Mouse (Mus musculus): ENCODE results near the gene Tmem213. TPM values are rescaled to one million over a fixed set of nuclear protein-coding genes. Genes with fewer than 3 reads are reported as not detected.

The Tmem213 gene
- polyA plus RNA-seq, 1 experiment from 2014 or later: not detected

DNA sequence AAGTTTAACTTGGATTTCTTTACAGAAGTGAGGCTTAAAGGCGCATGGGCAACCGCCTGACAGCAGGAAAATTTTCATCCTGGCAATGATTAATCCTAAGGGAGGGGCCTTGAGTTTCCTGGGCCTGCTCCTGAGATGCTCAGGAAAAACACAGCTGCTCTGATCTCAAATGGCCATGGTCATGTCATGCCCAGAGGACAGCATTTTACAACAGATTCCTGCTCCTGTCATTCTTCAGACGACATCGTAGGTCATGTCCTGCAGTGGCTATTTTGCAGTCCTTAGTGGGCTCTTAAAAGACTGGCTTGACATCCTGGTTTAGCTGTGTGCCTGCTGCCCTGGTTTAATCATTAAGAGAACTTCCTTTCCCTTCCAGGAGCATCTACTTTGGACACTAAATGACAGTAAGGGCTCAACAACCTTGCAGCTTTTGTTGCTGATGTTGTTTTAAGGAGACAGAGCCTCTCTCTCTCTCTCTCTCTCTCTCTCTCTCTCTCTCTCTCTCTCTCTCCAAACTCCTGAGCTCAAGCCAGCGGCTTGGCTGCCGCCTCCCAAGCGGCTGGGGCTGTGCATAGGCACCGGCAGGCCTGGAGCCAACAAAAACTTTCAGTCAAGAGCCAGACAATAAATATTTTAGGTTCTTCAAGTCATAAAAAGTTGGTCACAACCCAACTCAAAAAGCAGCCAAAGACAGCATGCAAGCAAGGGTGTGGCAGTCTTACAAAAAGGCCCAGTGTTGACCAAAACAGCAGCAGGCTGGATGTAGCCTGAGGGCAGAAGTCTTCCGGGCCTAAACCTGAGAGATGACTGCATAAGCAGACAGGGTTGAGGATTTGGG is 35.3 kb downstream of the Tmem213 start:
- Histone ChIP-seq H3K4me1 (ENCODE audit: control insufficient read depth, insufficient read depth, low read length) (peaks cover 12% of the 10 kb centered on the region; the same call in 1 of the 2 replicates), H3K27ac (ENCODE audit: low read length) (no peak overlapping the region), H3K36me3 (ENCODE audit: control insufficient read depth, insufficient read depth, low read length) (no peaks in the 10 kb centered on the region), H3K27me3 (replicated peaks; ENCODE audit: control insufficient read depth, insufficient read depth, low read length) (no peaks in the 10 kb centered on the region), H3K9ac (ENCODE audit: low read depth, low read length) (no peak overlapping the region), H3K9me3 (ENCODE audit: control insufficient read depth, low read length) (no peaks in the 10 kb centered on the region), H3K4me3 (ENCODE audit: low read length) (no peak overlapping the region), H3K4me2 (ENCODE audit: low read depth, low read length) (no peak overlapping the region)
- peak; percentile 70 for ATAC-seq
- WGBS: 33% methylated on average over 9 of the region's 9 CpGs

DNA sequence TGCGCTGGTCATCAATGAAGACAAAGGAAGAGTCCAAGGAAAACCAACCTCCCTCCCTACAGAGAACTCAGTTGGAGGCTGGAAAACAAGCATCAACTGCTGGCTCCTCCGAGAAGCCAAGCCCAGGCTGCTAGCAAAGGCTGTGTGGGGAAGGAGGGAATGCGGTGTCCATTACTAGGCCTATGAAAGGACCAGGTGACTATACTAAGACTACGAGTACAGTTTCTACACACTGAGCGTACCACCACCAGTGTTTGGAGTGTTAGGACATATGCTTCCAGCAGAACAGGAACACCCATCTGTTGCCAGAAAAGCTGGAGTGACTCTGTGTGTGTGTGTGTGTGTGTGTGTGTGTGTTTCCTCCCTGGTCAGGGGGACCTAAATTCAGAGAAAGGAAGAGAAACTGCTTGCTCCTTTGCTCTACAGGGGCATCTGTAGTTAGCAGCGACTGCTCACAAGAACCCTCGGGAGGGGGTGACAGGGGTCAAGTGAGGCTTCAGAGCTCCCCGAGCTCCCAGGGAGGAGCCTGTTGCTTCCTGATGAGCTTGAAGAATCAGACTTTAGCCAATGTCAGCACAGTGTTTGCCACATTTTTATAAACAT is 36.5 kb downstream of the Tmem213 start:
- Histone ChIP-seq H3K27me3 (replicated peaks; ENCODE audit: control insufficient read depth, insufficient read depth, low read length) (no peaks in the 10 kb centered on the region), H3K4me2 (ENCODE audit: low read depth, low read length) (no peak overlapping the region), H3K9me3 (ENCODE audit: control insufficient read depth, low read length) (no peaks in the 10 kb centered on the region), H3K4me3 (ENCODE audit: low read length) (no peak overlapping the region), H3K9ac (ENCODE audit: low read depth, low read length) (no peak overlapping the region), H3K27ac (ENCODE audit: low read length) (0 out of 2 replicates have a peak overlapping the region, but pooled peaks have one; percentile 16), H3K36me3 (ENCODE audit: control insufficient read depth, insufficient read depth, low read length) (no peaks in the 10 kb centered on the region), H3K4me1 (ENCODE audit: control insufficient read depth, insufficient read depth, low read length) (peaks cover 12% of the 10 kb centered on the region; the same call in 1 of the 2 replicates)
- no peak for ATAC-seq
- 66% methylated on average over 8 of the region's 8 CpGs for WGBS

- H3K36me3 ChIP-seq (ENCODE audit: control insufficient read depth, insufficient read depth, low read length): no peaks in the 10 kb centered on the region
- H3K9ac ChIP-seq (ENCODE audit: low read depth, low read length): no peak overlapping the region
- no peaks in the 10 kb centered on the region for H3K9me3 ChIP-seq (ENCODE audit: control insufficient read depth, low read length)
- no peak overlapping the region for H3K4me3 ChIP-seq (ENCODE audit: low read length)
- H3K4me1 ChIP-seq (ENCODE audit: control insufficient read depth, insufficient read depth, low read length): peaks cover 12% of the 10 kb centered on the region; the same call in 1 of the 2 replicates
- H3K27ac ChIP-seq (ENCODE audit: low read length): no peak overlapping the region
- 84% methylated on average over 5 of the region's 5 CpGs for WGBS
- no peak for ATAC-seq
- no peak overlapping the region for H3K4me2 ChIP-seq (ENCODE audit: low read depth, low read length)
- no peaks in the 10 kb centered on the region for H3K27me3 ChIP-seq (replicated peaks; ENCODE audit: control insufficient read depth, insufficient read depth, low read length)
Measured at GRCm38 (mm10) chr6:38147301-38147700, 38.2 kb downstream of the Tmem213 start.

DNA sequence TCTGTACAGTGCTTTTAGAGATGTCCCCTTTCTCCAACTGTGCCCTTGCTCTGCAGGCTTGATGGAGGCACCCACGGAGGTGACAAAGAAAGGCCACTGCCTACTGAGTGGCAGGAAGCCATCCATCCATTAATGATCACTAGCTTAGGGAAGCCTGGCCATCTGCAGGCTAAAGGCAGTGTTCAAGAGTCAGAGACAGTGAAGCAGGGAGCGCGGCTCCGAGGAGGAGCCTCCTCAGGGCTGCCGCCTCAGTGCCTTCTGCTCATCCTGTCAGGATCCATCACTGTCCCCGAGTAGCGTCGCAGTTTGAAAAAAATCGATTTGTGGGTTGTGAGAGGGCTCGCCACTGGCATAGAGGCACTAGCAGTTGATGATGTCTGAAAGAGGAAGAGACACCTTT is 39.6 kb downstream of the Tmem213 start:
- 93% methylated on average over 10 of the region's 10 CpGs for WGBS
- H3K4me3 ChIP-seq (ENCODE audit: low read length): no peak overlapping the region
- no peak overlapping the region for H3K27ac ChIP-seq (ENCODE audit: low read length)
- H3K36me3 ChIP-seq (ENCODE audit: control insufficient read depth, insufficient read depth, low read length): no peaks in the 10 kb centered on the region
- peaks cover 10% of the 10 kb centered on the region; the same call in 1 of the 2 replicates for H3K4me1 ChIP-seq (ENCODE audit: control insufficient read depth, insufficient read depth, low read length)
- H3K27me3 ChIP-seq (replicated peaks; ENCODE audit: control insufficient read depth, insufficient read depth, low read length): no peaks in the 10 kb centered on the region
- H3K4me2 ChIP-seq (ENCODE audit: low read depth, low read length): no peak overlapping the region
- no peak overlapping the region for H3K9ac ChIP-seq (ENCODE audit: low read depth, low read length)
- ATAC-seq: no peak
- no peaks in the 10 kb centered on the region for H3K9me3 ChIP-seq (ENCODE audit: control insufficient read depth, low read length)

DNA sequence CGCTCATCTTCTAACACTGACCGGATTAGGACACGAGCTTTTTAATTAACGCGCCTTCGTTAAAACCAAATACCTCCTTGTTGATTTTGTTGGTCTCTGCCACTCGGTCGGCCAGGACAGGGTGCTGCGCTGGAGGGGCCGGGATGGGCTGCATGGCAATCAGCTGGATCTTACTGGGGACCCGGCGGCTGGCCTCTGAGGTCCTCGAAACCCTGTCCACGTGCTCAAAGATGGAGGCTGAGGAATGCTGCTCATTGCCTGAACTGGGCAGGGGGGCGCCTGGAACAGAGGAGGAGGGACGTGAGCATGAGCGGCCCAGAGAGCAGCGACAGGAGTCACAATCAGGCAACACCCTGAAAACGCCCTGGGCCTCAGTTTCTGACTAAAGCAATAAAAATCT is 40.4 kb downstream of the Tmem213 start:
- Histone ChIP-seq H3K4me2 (ENCODE audit: low read depth, low read length) (no peak overlapping the region), H3K27me3 (replicated peaks; ENCODE audit: control insufficient read depth, insufficient read depth, low read length) (no peaks in the 10 kb centered on the region), H3K27ac (ENCODE audit: low read length) (no peak overlapping the region), H3K9ac (ENCODE audit: low read depth, low read length) (no peak overlapping the region), H3K36me3 (ENCODE audit: control insufficient read depth, insufficient read depth, low read length) (no peaks in the 10 kb centered on the region), H3K9me3 (ENCODE audit: control insufficient read depth, low read length) (no peaks in the 10 kb centered on the region), H3K4me3 (ENCODE audit: low read length) (no peak overlapping the region), H3K4me1 (ENCODE audit: control insufficient read depth, insufficient read depth, low read length) (0 out of 2 replicates have a peak, but pooled peaks cover 3% of the 10 kb centered on the region)
- WGBS: 88% methylated on average over 19 of the region's 19 CpGs
- ATAC-seq: no peak

- ATAC-seq: no peak; the same call in 1 of the 2 replicates
- H3K36me3 ChIP-seq (ENCODE audit: control insufficient read depth, insufficient read depth, low read length): no peaks in the 10 kb centered on the region
- H3K4me3 ChIP-seq (ENCODE audit: low read length): no peak overlapping the region
- no peaks in the 10 kb centered on the region for H3K27me3 ChIP-seq (replicated peaks; ENCODE audit: control insufficient read depth, insufficient read depth, low read length)
- no peak overlapping the region for H3K27ac ChIP-seq (ENCODE audit: low read length)
- H3K9ac ChIP-seq (ENCODE audit: low read depth, low read length): no peak overlapping the region
- 69% methylated on average over 11 of the region's 11 CpGs for WGBS
- H3K4me2 ChIP-seq (ENCODE audit: low read depth, low read length): no peak overlapping the region
- H3K4me1 ChIP-seq (ENCODE audit: control insufficient read depth, insufficient read depth, low read length): no peaks in the 10 kb centered on the region
- H3K9me3 ChIP-seq (ENCODE audit: control insufficient read depth, low read length): no peaks in the 10 kb centered on the region
Measured at GRCm38 (mm10) chr6:38152305-38152704, 43.2 kb downstream of the Tmem213 start.

DNA sequence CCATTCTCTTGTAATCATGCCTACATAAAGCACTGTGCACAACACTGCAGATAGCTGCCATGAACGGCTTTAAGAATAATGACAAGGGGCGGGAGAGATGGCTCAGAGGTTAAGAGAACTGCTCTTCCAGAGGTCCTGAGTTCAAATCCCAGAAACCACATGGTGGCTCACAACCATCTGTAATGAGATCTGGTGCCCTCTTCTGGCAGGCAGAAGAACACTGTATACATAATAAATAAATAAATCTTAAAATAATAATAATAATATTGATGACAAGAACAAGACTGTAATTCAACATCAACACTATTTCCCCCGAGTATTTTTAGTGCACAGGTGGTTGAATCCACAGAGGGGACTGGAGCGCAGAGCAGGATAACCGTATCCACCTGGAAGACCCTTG is 47.1 kb downstream of the Tmem213 start:
- H3K9me3 ChIP-seq (ENCODE audit: control insufficient read depth, low read length): no peaks in the 10 kb centered on the region
- no peak overlapping the region for H3K9ac ChIP-seq (ENCODE audit: low read depth, low read length)
- H3K4me1 ChIP-seq (ENCODE audit: control insufficient read depth, insufficient read depth, low read length): no peaks in the 10 kb centered on the region
- ATAC-seq: no peak
- H3K27me3 ChIP-seq (replicated peaks; ENCODE audit: control insufficient read depth, insufficient read depth, low read length): no peaks in the 10 kb centered on the region
- H3K4me2 ChIP-seq (ENCODE audit: low read depth, low read length): no peak overlapping the region
- no peak overlapping the region for H3K4me3 ChIP-seq (ENCODE audit: low read length)
- H3K27ac ChIP-seq (ENCODE audit: low read length): no peak overlapping the region
- H3K36me3 ChIP-seq (ENCODE audit: control insufficient read depth, insufficient read depth, low read length): no peaks in the 10 kb centered on the region
- 84% methylated on average over 5 of the region's 5 CpGs for WGBS

DNA sequence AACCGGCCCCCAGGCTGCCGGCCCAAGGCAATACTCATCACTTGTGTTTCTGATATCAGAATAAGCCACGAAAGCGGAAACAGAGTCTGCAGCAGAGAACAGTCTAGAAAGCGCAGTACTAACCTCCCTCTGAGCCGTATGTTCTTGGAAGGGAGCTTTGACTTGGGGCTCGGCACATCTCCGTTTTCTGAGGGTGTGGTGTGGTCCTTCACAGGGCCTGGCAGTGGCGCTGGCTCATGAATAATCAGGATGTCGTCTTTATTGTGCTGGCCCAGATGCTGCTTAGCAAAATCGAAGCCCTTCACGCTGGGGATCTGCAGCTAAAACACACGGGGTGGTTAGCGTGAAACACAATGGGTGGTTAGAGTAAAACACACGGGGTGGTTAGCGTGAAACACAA is 48.9 kb downstream of the Tmem213 start:
- ATAC-seq: no peak

DNA sequence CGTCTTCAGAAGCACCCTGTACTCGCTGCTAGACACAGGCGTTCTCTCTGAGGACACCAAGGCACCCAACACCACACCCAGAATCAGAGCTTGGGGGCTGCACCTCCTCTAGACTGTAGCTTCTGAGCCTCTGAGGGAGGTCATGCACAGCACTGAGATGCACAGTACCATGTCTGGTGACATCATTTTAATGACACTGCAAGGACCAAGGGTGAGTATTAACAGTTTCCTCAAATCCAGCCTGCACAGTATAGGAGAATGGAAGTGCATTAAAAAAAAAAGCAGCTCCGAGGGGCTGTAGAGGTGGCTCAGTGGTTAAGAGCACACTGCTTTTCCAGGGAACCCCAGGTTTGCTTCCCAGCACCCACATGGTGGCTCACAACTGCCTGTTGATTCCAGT is 50.5 kb downstream of the Tmem213 start:
- no peaks in the 10 kb centered on the region for H3K27me3 ChIP-seq (replicated peaks; ENCODE audit: control insufficient read depth, insufficient read depth, low read length)
- no peak for ATAC-seq
- WGBS: 90% methylated on average over 4 of the region's 4 CpGs

More for the DNA sequence above, 48.9 kb downstream of the Tmem213 start:
- Histone ChIP-seq H3K4me1 (ENCODE audit: control insufficient read depth, insufficient read depth, low read length) (no peaks in the 10 kb centered on the region), H3K27ac (ENCODE audit: low read length) (no peak overlapping the region), H3K9me3 (ENCODE audit: control insufficient read depth, low read length) (no peaks in the 10 kb centered on the region), H3K27me3 (replicated peaks; ENCODE audit: control insufficient read depth, insufficient read depth, low read length) (no peaks in the 10 kb centered on the region), H3K36me3 (ENCODE audit: control insufficient read depth, insufficient read depth, low read length) (no peaks in the 10 kb centered on the region), H3K9ac (ENCODE audit: low read depth, low read length) (no peak overlapping the region), H3K4me2 (ENCODE audit: low read depth, low read length) (no peak overlapping the region), H3K4me3 (ENCODE audit: low read length) (no peak overlapping the region)
- 81% methylated on average over 16 of the region's 16 CpGs for WGBS

More for the DNA sequence above, 50.5 kb downstream of the Tmem213 start:
- Histone ChIP-seq H3K36me3 (ENCODE audit: control insufficient read depth, insufficient read depth, low read length) (no peaks in the 10 kb centered on the region), H3K9ac (ENCODE audit: low read depth, low read length) (no peak overlapping the region), H3K4me2 (ENCODE audit: low read depth, low read length) (no peak overlapping the region), H3K4me3 (ENCODE audit: low read length) (no peak overlapping the region), H3K4me1 (ENCODE audit: control insufficient read depth, insufficient read depth, low read length) (no peaks in the 10 kb centered on the region), H3K27ac (ENCODE audit: low read length) (no peak overlapping the region), H3K9me3 (ENCODE audit: control insufficient read depth, low read length) (no peaks in the 10 kb centered on the region)
